Mouse (Mus musculus): ENCODE results near the gene Galns. TPM values are rescaled to one million over a fixed set of nuclear protein-coding genes. Genes with fewer than 3 reads are reported as not detected.

Galns gene
- polyA plus RNA-seq, 1 experiment from 2014 or later, result 5.2 TPM

DNA sequence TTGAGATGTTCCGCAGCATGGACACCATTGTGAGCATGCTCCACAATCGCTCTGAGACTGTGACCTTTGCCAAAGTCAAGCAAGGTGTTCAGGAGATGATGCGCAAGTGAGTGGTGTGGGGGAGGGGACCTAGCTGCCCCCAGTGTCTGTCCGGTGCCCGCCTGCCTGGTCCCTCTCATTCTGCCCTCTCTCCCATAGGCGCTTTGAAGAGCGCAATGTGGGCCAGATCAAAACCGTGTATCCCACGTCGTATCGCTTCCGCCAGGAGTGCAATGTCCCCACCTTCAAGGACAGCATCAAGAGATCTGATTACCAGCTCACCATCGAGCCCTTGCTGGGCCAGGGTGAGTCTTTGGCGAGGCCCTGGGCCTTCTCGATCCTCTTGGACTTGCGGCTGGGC, 41.3 kb downstream of the Galns start:
- Histone ChIP-seq H3K36me3 (replicated peaks) (peaks cover 64% of the 10 kb centered on the region), H3K27me3 (replicated peaks; ENCODE audit: low read depth, poor library complexity, severe bottlenecking) (no peaks in the 10 kb centered on the region), H3K9me3 (no peaks in the 10 kb centered on the region), H3K27ac (replicated peaks) (no peak overlapping the region), H3K4me1 (peaks cover 63% of the 10 kb centered on the region), H3K4me3 (peak overlapping the region; percentile 82)
- WGBS, result 96% methylated on average over 16 of the region's 16 CpGs
- DNase-seq (ENCODE audit: low spot score), result no peak

DNA sequence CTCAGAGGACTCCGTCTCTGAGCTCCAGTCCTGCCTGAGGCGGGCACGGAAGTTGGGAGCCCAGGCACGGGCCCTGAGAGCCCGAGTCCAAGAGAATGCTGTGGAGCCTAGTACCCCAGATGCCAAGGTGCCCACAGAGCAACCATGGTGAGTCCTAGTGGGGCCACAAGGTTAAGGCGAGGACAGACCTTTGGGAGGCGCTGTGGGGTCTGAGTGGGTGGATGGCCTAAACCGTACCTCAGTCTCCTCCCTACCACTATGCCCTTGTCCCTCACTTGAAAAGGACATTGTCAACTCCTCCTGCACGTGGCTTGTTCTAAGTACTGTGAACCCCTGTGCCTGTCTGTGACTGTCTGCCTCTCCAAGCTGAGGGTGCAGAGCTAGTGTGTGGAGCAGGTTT, 41.9 kb downstream of the Galns start:
- DNase-seq (ENCODE audit: low spot score), result no peak
- H3K27ac ChIP-seq (replicated peaks), result peak overlapping the region; percentile 96
- peak overlapping the region; percentile 82 for H3K4me3 ChIP-seq
- WGBS, result 68% methylated on average over 9 of the region's 9 CpGs
- H3K36me3 ChIP-seq (replicated peaks), result peaks cover 64% of the 10 kb centered on the region
- peaks cover 57% of the 10 kb centered on the region for H3K4me1 ChIP-seq
- H3K27me3 ChIP-seq (replicated peaks; ENCODE audit: low read depth, poor library complexity, severe bottlenecking), result no peaks in the 10 kb centered on the region
- H3K9me3 ChIP-seq, result no peaks in the 10 kb centered on the region

DNA sequence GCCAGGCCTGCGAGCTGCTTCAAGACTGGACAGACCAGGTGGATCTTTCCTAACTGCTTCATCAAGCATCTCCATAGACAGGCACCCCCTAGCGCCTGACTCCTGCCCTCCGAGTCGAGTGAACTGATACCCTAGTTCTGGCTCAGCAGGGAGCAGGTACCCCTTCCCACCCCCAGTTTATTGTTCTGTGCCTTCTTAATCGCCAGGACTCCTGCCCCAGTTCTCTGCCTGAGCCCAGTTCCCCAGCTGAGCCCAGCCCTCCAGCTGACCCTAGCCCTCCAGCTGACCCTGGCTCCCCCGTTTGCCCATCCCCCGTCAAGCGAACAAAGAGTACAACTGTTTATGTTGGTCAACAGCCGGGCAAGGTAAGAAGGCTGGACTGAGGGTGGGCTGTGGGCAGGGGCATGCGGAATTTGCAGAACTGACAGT, 42.4 kb downstream of the Galns start:
- Histone ChIP-seq H3K36me3 (replicated peaks) (peaks cover 60% of the 10 kb centered on the region), H3K4me3 (peak overlapping the region; percentile 82), H3K27ac (replicated peaks) (peak overlapping the region; percentile 96), H3K9me3 (no peaks in the 10 kb centered on the region), H3K4me1 (peaks cover 53% of the 10 kb centered on the region), H3K27me3 (replicated peaks; ENCODE audit: low read depth, poor library complexity, severe bottlenecking) (no peaks in the 10 kb centered on the region)
- WGBS, result 7% methylated on average over 10 of the region's 10 CpGs
- DNase-seq (ENCODE audit: low spot score), result peak; percentile 57

DNA sequence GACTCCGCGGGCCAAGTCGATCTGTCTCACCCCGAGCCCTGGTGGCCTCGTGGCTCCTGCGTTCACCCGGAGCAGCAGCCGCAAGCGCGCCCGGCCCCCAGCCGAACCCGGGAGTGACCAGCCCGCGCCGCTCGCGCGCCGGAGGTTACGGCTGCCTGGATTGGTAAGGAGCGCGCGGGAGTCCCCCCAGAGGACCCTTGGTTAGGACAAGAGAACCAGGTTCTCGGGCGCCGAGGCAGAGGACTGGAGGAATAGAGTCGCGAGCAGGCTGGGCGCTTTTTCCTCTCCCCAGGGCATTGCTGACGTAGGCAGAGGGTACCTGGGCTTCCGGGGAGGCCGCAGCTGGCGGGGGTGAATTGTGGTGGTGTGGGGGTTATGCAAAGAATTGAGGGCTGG, 43.2 kb downstream of the Galns start:
- under 1% methylated on average over 34 of the region's 34 CpGs for WGBS
- Histone ChIP-seq H3K9me3 (no peaks in the 10 kb centered on the region), H3K27me3 (replicated peaks; ENCODE audit: low read depth, poor library complexity, severe bottlenecking) (no peaks in the 10 kb centered on the region), H3K4me1 (peaks cover 46% of the 10 kb centered on the region), H3K27ac (replicated peaks) (peak overlapping the region; percentile 96), H3K4me3 (peak overlapping the region; percentile 82), H3K36me3 (replicated peaks) (peaks cover 52% of the 10 kb centered on the region)
- DNase-seq (ENCODE audit: low spot score), result no peak

DNA sequence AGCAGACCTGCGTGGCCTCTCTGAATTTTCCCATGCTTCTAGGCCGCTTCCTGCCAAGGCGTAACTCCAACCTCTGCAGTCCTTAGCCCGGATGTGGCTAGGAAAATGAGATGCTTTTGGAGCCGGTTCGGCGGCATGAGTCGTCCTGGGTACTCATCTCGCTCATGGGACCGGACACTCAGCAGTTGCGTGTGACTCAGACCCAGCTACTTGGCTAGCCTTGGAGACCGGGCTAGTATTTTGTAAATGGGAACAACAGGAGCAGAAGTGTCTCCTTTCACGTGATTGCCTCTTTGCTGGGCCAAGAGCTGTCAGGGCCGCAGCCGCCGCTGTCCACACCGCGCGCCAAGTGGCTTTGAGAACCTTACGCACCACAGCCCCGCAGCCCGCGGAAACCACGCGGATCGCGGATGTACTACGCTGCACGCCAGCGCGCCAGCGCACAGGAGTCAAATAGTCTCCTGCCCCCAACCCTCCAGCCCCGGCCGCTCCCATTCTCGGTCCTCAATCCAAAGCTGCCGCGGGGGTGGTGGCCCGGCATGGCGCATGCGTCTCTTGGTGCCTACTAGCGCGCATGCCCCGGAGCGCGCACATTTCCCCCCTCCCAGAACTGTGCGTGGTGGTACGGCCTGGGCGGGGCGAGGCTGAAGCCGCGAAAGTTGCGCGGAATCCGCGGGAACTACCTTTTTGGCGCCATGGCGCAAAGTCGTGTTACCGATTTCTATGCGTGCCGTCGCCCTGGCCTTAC, 43.7 kb downstream of the Galns start, which contains the start of gene Cdt1:
Cdt1 (plus strand) TSS at position 655 of the 748 bp plus-strand sequence.
- Histone ChIP-seq H3K4me3 (peak within 1 kb of the TSS; percentile 82), H3K27me3 (replicated peaks; ENCODE audit: low read depth, poor library complexity, severe bottlenecking) (no peaks in the 10 kb centered on the region), H3K9me3 (no peaks in the 10 kb centered on the region), H3K36me3 (replicated peaks) (peaks cover 46% of the 10 kb centered on the region), H3K4me1 (peaks cover 42% of the 10 kb centered on the region), H3K27ac (replicated peaks) (peak within 1 kb of the TSS; percentile 96)
- peak; percentile 98 for DNase-seq (ENCODE audit: low spot score)
- under 1% methylated on average over 62 of the region's 62 CpGs for WGBS

DNA sequence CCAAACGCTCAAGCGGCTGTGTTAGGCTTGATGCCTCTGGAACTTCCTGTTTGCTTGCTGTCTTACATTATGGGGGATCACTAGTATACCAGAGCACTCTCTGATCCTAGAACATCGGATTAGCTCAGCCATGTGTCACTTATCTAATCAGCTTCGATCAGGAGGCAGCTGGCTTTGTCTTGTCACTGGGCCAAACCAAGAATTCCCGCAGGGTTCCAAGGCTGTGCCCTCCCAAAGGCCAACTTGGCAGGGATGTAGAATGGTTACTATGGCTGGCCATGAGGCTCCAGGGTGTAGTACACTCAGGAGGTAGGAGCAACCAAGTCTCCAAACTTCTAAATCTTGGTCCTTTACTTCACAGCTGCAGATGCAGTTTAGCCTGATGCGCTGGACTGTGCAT, 44.5 kb downstream of the Galns start:
- Histone ChIP-seq H3K27ac (replicated peaks) (peak overlapping the region; percentile 96), H3K9me3 (no peaks in the 10 kb centered on the region), H3K4me1 (peaks cover 38% of the 10 kb centered on the region), H3K4me3 (peak overlapping the region; percentile 82), H3K36me3 (replicated peaks) (peaks cover 38% of the 10 kb centered on the region), H3K27me3 (replicated peaks; ENCODE audit: low read depth, poor library complexity, severe bottlenecking) (no peaks in the 10 kb centered on the region)
- 40% methylated on average over 6 of the region's 6 CpGs for WGBS
- no peak for DNase-seq (ENCODE audit: low spot score)

DNA sequence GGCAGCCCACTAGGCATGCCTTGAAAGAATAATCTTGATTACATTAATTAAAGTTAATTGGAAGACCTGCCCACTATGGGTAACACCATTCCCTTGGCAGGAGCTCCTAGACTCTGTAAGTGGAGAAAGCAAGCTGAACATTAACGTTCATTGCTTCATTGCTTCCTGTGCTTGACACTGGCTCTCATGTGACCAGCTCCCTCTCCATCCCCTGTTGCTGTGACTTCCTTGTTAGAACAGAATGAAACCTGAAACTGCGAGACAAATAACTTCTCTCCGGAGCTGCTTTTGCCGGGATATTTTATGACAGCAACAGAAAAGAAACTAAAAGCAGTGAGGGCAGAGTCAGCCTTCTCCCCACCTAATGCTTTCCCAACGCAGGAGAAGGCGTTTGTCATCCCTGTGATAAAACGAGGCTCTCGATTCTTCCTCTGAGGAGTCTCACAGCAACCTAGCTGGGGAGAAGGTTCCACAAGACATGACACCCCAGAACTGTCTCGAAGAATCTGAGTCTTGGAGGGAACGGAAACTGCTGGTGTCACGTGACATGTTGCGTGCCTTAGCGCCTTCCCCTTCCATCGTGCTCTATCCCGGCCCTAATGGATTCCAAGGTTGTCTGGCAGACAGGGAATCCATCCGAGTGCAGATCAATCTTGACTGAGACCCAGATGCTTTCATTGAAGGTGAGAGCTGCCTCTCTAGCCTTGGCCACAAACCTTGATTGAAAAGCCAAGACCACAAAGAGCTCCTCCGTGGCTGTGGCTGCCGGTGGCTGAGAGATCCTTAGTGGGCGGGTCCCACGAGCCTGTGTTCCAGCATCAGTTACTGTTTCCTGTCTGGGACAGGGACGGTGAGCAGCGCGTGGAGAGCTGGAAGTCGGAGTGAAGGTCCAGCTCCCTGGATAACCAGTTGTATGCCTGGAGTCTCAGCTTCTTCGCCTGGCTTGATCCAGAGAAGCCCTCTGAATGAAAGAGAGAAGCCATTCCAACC, 46.6 kb downstream of the Galns start:
- WGBS, result 88% methylated on average over 25 of the region's 25 CpGs
- Histone ChIP-seq H3K4me3 (no peak overlapping the region), H3K27me3 (replicated peaks; ENCODE audit: low read depth, poor library complexity, severe bottlenecking) (no peaks in the 10 kb centered on the region), H3K36me3 (replicated peaks) (peaks cover 17% of the 10 kb centered on the region), H3K4me1 (peaks cover 29% of the 10 kb centered on the region), H3K27ac (replicated peaks) (no peak overlapping the region), H3K9me3 (no peaks in the 10 kb centered on the region)
- DNase-seq (ENCODE audit: low spot score), result no peak

DNA sequence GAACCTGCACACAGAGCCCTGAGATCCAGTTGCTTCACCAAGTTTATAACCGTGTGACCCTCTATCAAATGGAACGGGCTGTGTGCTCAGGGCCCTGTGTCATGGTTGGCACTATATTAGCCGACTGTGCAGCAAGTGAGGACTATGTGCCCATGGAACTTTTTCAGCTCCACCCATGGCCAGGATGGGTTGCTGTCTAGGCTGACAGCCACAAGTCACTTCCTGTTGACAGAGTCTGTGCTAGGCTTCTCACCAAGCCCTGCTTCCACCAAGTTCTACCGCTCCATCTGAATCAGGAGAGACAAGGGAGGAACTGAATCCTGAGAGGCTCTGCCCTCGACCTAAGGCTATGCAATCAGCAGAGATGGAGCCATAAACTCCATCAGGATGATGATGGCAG, 50.1 kb downstream of the Galns start:
- 82% methylated on average over 5 of the region's 5 CpGs for WGBS
- H3K27me3 ChIP-seq (replicated peaks; ENCODE audit: low read depth, poor library complexity, severe bottlenecking), result no peaks in the 10 kb centered on the region
- no peaks in the 10 kb centered on the region for H3K9me3 ChIP-seq
- H3K4me1 ChIP-seq, result peaks cover 26% of the 10 kb centered on the region
- no peak for DNase-seq (ENCODE audit: low spot score)
- peaks cover 8% of the 10 kb centered on the region for H3K36me3 ChIP-seq (replicated peaks)
- H3K4me3 ChIP-seq, result no peak overlapping the region
- no peak overlapping the region for H3K27ac ChIP-seq (replicated peaks)

DNA sequence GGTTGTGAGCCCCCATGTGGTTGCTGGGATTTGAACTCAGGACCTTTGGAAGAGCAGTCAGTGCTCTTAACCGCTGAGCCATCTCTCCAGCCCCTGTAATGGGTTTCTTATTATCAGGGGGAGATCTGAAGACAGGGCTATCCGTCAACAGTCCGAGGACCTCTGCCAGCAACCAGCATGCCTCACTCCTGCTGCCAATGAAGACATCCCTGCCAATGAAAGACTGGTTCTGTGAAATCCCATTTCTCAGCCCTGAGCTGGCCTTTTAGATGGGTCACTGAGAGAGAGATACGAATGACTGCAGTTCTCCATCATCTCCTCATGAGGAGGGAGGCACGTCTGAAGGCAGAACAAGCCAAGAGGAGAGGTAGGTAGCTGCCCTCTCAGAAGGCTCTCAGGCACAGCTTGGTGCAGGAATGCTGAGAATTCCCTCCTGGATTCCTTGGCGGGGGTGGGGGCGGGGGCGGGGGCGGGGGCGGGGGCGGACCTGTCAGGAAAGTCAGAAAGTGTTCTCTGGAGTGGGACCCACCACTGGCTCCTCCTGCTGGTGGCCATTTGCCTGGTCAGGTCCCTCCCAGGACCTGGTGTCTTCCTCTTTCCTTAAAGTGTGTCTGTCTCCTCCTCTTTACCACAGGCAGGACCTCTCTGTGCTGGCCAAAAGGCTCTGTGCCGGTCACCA, 52.5 kb downstream of the Galns start:
- 14% methylated on average over 12 of the region's 12 CpGs for WGBS
- peak overlapping the region; percentile 60 for H3K27ac ChIP-seq (replicated peaks)

DNA sequence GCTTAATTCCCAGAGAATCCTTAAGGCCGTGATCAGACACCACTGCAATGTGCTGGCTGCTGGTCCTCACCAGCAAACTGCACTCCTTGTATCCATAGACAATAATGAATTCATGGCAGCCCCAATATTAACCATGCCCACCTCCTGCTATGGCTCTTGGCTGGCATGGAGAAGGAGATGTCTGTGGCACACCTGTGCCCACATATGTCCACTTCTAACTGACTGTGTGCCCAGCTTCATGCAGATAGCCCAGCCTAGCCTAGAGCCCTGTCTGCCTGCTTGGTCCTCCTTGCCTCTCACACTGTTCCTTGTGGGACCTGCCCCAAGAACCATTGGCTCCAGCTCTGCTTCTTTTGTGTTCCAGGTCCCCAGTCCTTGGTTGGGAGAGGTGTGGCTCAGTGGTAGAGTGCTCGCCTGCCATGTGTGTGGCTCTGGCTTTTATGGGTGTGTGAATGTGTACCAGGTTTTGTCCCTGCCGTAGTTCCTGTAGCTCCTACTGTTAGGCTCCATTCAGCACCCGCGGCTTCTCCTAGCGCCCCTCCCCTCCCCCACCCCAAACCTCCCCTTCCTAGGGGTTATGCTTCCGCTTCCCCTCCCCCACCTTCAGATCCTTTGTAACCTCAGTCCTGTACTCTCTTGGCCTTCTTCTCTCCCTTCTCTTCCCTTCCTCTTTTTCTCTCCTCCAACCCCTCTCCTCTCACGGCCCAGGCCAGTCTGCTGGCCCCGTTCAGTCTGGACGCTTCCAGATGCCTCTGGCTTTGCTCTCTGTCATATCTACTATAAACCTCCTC, 53.8 kb downstream of the Galns start:
- H3K36me3 ChIP-seq (replicated peaks), result no peaks in the 10 kb centered on the region
- DNase-seq (ENCODE audit: low spot score), result peak; percentile 38
- no peaks in the 10 kb centered on the region for H3K9me3 ChIP-seq
- H3K4me1 ChIP-seq, result peaks cover 27% of the 10 kb centered on the region
- H3K27me3 ChIP-seq (replicated peaks; ENCODE audit: low read depth, poor library complexity, severe bottlenecking), result no peaks in the 10 kb centered on the region
- H3K27ac ChIP-seq (replicated peaks), result peak overlapping the region; percentile 74
- no peak overlapping the region for H3K4me3 ChIP-seq
- 48% methylated on average over 10 of the region's 10 CpGs for WGBS

More for the DNA sequence above, 52.5 kb downstream of the Galns start:
- DNase-seq (ENCODE audit: low spot score), result peak; percentile 69
- Histone ChIP-seq H3K4me3 (peak overlapping the region; percentile 25; the same call in 1 of the 2 replicates), H3K9me3 (no peaks in the 10 kb centered on the region), H3K36me3 (replicated peaks) (no peaks in the 10 kb centered on the region), H3K4me1 (peaks cover 27% of the 10 kb centered on the region), H3K27me3 (replicated peaks; ENCODE audit: low read depth, poor library complexity, severe bottlenecking) (no peaks in the 10 kb centered on the region)

DNA sequence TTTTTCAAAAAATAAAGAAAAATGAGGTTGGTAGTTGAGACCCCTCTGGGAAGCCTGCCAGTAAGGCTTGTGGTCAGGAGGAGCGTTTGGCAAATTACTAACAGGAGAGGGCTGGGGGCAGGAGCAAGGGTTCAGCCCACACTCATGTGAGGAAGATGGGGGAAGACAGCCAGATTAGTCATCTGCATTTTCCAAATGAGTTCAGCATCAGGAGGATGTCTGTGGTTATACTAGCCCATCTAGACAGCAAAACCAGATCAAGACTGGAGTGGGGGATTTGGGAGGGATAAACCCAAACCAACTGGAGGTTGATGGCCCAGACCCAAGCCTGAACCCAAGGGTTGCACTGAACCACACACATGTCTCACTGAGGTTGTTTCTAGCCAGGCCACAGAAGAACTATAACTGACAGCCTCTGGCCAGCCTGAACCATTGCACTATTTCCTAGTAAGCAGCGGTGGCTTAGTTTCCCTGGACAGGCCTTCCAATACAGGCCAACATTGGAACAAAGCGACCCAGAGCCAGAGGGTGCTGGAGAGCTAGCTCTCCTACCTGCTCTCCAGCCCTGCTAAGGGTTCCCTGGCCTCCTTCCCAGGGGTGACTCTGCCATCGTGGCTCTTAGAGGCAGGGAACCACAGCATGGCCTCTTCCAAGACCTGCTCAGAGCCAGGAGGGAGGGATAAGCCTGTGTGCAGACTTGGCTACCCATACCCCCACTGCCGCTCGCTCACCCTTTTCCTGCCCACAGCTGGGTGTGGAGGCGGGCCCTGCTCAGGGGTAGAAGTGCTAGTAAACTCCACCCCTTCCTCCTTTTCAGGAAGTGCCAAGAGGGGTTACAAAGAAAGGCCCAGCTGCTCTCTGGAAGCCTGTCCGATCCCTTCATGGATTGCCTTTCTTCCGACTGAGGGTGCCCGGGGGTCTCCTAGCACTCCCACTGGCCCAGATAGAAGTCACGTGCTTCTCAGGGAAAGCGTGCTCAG, 54.9 kb downstream of the Galns start:
- WGBS, result 65% methylated on average over 12 of the region's 12 CpGs
- peaks cover 3% of the 10 kb centered on the region for H3K27me3 ChIP-seq (replicated peaks; ENCODE audit: low read depth, poor library complexity, severe bottlenecking)
- H3K4me3 ChIP-seq, result no peak overlapping the region
- DNase-seq (ENCODE audit: low spot score), result no peak
- H3K27ac ChIP-seq (replicated peaks), result peak overlapping the region; percentile 74
- H3K36me3 ChIP-seq (replicated peaks), result no peaks in the 10 kb centered on the region
- peaks cover 31% of the 10 kb centered on the region for H3K4me1 ChIP-seq
- H3K9me3 ChIP-seq, result no peaks in the 10 kb centered on the region

Data from embryonic facial prominence, embryonic 10.5 days (tissue).